Mouse (Mus musculus): ENCODE results near the gene Nckap5. TPM values are rescaled to one million over a fixed set of nuclear protein-coding genes. Genes with fewer than 3 reads are reported as not detected.

Nckap5 gene
- polyA plus RNA-seq, 1 experiment: 0.09 TPM

DNA sequence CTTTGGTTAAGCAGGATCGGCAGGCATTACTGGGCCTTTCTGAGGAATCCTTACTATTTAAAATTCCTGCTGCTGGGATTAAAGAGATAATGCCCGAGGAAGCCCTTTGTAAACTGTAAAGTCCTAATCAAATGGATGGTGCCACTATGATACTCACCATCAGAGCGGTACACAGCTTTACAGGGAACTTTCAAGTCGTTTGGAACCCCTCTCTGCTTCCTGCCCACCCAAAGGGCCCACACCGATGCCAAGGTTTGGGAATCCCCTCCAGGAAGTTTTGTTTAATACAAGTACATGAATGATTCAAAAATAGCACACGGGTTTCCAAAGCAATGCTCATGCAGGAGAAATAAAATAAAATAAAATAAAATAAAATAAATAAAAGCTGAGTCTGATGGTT is 340.3 kb downstream of the Nckap5 start:
- Histone ChIP-seq H3K4me3 (ENCODE audit: low read depth, low read length) (no peak overlapping the region), H3K27me3 (ENCODE audit: control insufficient read depth, insufficient read depth, low read length, poor library complexity, severe bottlenecking) (no peaks in the 10 kb centered on the region; the same call in 1 of the 2 replicates), H3K9ac (ENCODE audit: low read depth, poor library complexity, severe bottlenecking) (no peak overlapping the region), H3K4me1 (ENCODE audit: control insufficient read depth, insufficient read depth, low read length) (no peaks in the 10 kb centered on the region), H3K27ac (ENCODE audit: insufficient read depth, low read length) (no peak overlapping the region), H3K36me3 (ENCODE audit: control insufficient read depth, insufficient read depth, low read length, poor library complexity, severe bottlenecking) (no peaks in the 10 kb centered on the region), H3K9me3 (replicated peaks; ENCODE audit: control insufficient read depth, insufficient read depth, low read length, poor library complexity, severe bottlenecking) (no peaks in the 10 kb centered on the region)
- no peak for TF ChIP-seq EP300 (IDR thresholded peaks at IDR 0.05; ENCODE audit: insufficient read depth, low read depth, low read length)
- no peak for TF ChIP-seq POLR2A (IDR thresholded peaks at IDR 0.05; ENCODE audit: insufficient read depth, low read length)
- TF ChIP-seq CTCF (IDR thresholded peaks at IDR 0.05; ENCODE audit: low read depth, low read length): no peak

GRCm38 (mm10) chr1:126484664-126485087 is 345.9 kb downstream of the Nckap5 start:
- Histone ChIP-seq H3K4me1 (ENCODE audit: control insufficient read depth, insufficient read depth, low read length) (no peaks in the 10 kb centered on the region), H3K27me3 (ENCODE audit: control insufficient read depth, insufficient read depth, low read length, poor library complexity, severe bottlenecking) (no peaks in the 10 kb centered on the region), H3K4me3 (ENCODE audit: low read depth, low read length) (no peak overlapping the region), H3K36me3 (ENCODE audit: control insufficient read depth, insufficient read depth, low read length, poor library complexity, severe bottlenecking) (no peaks in the 10 kb centered on the region), H3K27ac (ENCODE audit: insufficient read depth, low read length) (no peak overlapping the region), H3K9me3 (replicated peaks; ENCODE audit: control insufficient read depth, insufficient read depth, low read length, poor library complexity, severe bottlenecking) (no peaks in the 10 kb centered on the region), H3K9ac (ENCODE audit: low read depth, poor library complexity, severe bottlenecking) (no peak overlapping the region)
- TF ChIP-seq EP300 (IDR thresholded peaks at IDR 0.05; ENCODE audit: insufficient read depth, low read depth, low read length): no peak
- TF ChIP-seq CTCF (IDR thresholded peaks at IDR 0.05; ENCODE audit: low read depth, low read length): no peak
- no peak for TF ChIP-seq POLR2A (IDR thresholded peaks at IDR 0.05; ENCODE audit: insufficient read depth, low read length)

GRCm38 (mm10) chr1:126483665-126484064 is 346.9 kb downstream of the Nckap5 start:
- TF ChIP-seq EP300 (IDR thresholded peaks at IDR 0.05; ENCODE audit: insufficient read depth, low read depth, low read length) (no peak), POLR2A (IDR thresholded peaks at IDR 0.05; ENCODE audit: insufficient read depth, low read length) (no peak), CTCF (IDR thresholded peaks at IDR 0.05; ENCODE audit: low read depth, low read length) (no peak)
- no peak overlapping the region for H3K27ac ChIP-seq (ENCODE audit: insufficient read depth, low read length)

DNA sequence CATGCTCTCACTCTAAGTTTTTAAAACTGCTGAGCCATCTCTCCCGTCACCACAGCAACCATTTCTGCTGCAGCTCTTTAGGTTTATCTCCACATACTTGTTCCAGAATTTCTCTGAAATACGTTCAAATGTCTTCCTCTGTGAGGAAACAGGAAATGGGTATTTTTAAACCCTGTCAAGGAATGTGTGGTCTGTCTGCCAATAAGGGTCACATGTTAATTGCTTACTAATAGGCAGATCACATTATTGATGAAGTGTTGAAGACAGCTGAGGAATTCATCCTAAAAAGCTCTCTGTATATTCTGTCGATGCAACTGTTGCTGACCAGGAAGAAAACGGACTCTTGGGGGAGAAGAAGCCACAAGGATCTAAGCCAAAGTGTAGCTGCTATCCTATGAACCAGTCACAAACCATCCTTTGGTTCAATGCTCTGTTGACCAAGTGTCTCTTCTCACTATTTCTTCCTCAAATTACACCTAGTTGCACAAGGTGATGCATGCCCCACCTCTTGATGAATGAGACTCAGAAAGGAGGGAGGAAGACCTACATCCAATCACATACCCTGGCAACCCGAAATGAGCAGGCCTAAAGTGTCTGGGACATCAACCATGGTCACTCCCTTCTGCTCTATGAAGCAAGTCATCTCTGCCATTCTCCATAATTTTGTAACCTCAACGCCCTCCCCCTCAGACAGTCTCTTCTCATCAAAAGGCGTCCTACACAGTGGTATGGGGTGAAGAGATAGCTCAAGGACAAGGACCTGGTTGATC is 349.0 kb downstream of the Nckap5 start:
- Histone ChIP-seq H3K27me3 (ENCODE audit: control insufficient read depth, insufficient read depth, low read length, poor library complexity, severe bottlenecking) (no peaks in the 10 kb centered on the region), H3K9ac (ENCODE audit: low read depth, poor library complexity, severe bottlenecking) (no peak overlapping the region), H3K27ac (ENCODE audit: insufficient read depth, low read length) (no peak overlapping the region), H3K9me3 (replicated peaks; ENCODE audit: control insufficient read depth, insufficient read depth, low read length, poor library complexity, severe bottlenecking) (no peaks in the 10 kb centered on the region), H3K36me3 (ENCODE audit: control insufficient read depth, insufficient read depth, low read length, poor library complexity, severe bottlenecking) (no peaks in the 10 kb centered on the region), H3K4me3 (ENCODE audit: low read depth, low read length) (no peak overlapping the region), H3K4me1 (ENCODE audit: control insufficient read depth, insufficient read depth, low read length) (no peaks in the 10 kb centered on the region)
- no peak for TF ChIP-seq EP300 (IDR thresholded peaks at IDR 0.05; ENCODE audit: insufficient read depth, low read depth, low read length)
- no peak for TF ChIP-seq POLR2A (IDR thresholded peaks at IDR 0.05; ENCODE audit: insufficient read depth, low read length)
- TF ChIP-seq CTCF (IDR thresholded peaks at IDR 0.05; ENCODE audit: low read depth, low read length): no peak

More at GRCm38 (mm10) chr1:126483665-126484064, 346.9 kb downstream of the Nckap5 start:
- H3K4me1 ChIP-seq (ENCODE audit: control insufficient read depth, insufficient read depth, low read length): no peaks in the 10 kb centered on the region
- H3K9ac ChIP-seq (ENCODE audit: low read depth, poor library complexity, severe bottlenecking): no peak overlapping the region
- H3K9me3 ChIP-seq (replicated peaks; ENCODE audit: control insufficient read depth, insufficient read depth, low read length, poor library complexity, severe bottlenecking): no peaks in the 10 kb centered on the region
- H3K36me3 ChIP-seq (ENCODE audit: control insufficient read depth, insufficient read depth, low read length, poor library complexity, severe bottlenecking): no peaks in the 10 kb centered on the region
- no peaks in the 10 kb centered on the region for H3K27me3 ChIP-seq (ENCODE audit: control insufficient read depth, insufficient read depth, low read length, poor library complexity, severe bottlenecking)
- H3K4me3 ChIP-seq (ENCODE audit: low read depth, low read length): no peak overlapping the region

DNA sequence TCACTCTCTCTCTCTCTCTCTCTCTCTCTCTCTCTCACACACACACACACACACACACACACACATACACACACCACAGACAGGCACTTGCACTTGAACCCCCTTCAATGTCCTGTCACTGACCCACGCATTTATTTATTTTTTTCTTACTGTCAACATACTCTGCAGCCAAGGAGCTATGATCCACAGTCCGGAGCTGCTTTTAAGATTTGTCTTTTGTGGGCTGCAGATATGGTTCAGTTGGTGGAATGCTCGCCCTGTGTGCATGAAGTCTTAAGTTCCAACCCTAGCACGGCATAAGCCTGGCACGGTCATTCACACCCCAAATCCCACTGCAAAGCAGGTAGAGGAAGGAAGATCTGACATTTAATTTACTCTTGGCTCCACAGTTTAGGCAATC is 357.6 kb downstream of the Nckap5 start:
- Histone ChIP-seq H3K4me3 (ENCODE audit: low read depth, low read length) (no peak overlapping the region), H3K4me1 (ENCODE audit: control insufficient read depth, insufficient read depth, low read length) (no peaks in the 10 kb centered on the region), H3K36me3 (ENCODE audit: control insufficient read depth, insufficient read depth, low read length, poor library complexity, severe bottlenecking) (no peaks in the 10 kb centered on the region), H3K27me3 (ENCODE audit: control insufficient read depth, insufficient read depth, low read length, poor library complexity, severe bottlenecking) (no peaks in the 10 kb centered on the region), H3K9ac (ENCODE audit: low read depth, poor library complexity, severe bottlenecking) (no peak overlapping the region), H3K27ac (ENCODE audit: insufficient read depth, low read length) (no peak overlapping the region), H3K9me3 (replicated peaks; ENCODE audit: control insufficient read depth, insufficient read depth, low read length, poor library complexity, severe bottlenecking) (no peaks in the 10 kb centered on the region)
- TF ChIP-seq EP300 (IDR thresholded peaks at IDR 0.05; ENCODE audit: insufficient read depth, low read depth, low read length) (no peak), CTCF (IDR thresholded peaks at IDR 0.05; ENCODE audit: low read depth, low read length) (no peak), POLR2A (IDR thresholded peaks at IDR 0.05; ENCODE audit: insufficient read depth, low read length) (no peak)

- no peaks in the 10 kb centered on the region for H3K36me3 ChIP-seq (ENCODE audit: control insufficient read depth, insufficient read depth, low read length, poor library complexity, severe bottlenecking)
- TF ChIP-seq POLR2A (IDR thresholded peaks at IDR 0.05; ENCODE audit: insufficient read depth, low read length): no peak
- TF ChIP-seq CTCF (IDR thresholded peaks at IDR 0.05; ENCODE audit: low read depth, low read length): no peak
- TF ChIP-seq EP300 (IDR thresholded peaks at IDR 0.05; ENCODE audit: insufficient read depth, low read depth, low read length): no peak
- H3K9me3 ChIP-seq (replicated peaks; ENCODE audit: control insufficient read depth, insufficient read depth, low read length, poor library complexity, severe bottlenecking): no peaks in the 10 kb centered on the region
- H3K9ac ChIP-seq (ENCODE audit: low read depth, poor library complexity, severe bottlenecking): no peak overlapping the region
- H3K27ac ChIP-seq (ENCODE audit: insufficient read depth, low read length): no peak overlapping the region
- no peak overlapping the region for H3K4me3 ChIP-seq (ENCODE audit: low read depth, low read length)
- H3K27me3 ChIP-seq (ENCODE audit: control insufficient read depth, insufficient read depth, low read length, poor library complexity, severe bottlenecking): no peaks in the 10 kb centered on the region
- no peaks in the 10 kb centered on the region for H3K4me1 ChIP-seq (ENCODE audit: control insufficient read depth, insufficient read depth, low read length)
These were observed 359.2 kb downstream of the Nckap5 start for GRCm38 (mm10) chr1:126471419-126471818.

All from ES-Bruce4 (cell line).